26 mouse cellular contexts compared by ENCODE assay signal in the genomic region with DNA sequence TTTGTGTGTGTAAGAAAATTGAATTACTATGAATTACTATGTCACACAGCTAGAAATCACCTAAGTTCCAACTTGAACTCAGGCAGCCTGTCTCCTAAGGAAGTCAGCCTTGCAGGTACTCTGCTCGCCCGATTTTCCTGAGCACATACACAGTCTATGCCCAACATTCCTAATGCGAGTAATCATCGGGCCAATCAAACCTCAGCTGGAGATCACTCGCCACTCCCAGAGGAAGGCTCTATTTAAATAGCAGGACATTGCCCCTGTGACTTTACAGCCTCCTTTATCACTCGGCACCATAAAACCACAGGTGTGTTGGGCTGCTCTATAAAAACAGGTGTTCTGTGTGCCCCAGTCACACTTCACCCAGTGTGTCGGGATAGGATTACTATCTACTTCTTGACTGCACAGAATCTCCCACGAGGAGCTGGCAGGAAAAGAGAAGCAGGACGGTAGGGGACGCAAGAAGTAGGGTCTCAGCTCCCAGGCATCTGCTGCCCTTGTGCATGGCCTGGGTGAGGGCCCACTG. TPM values are rescaled to one million over a fixed set of nuclear protein-coding genes. Genes with fewer than 3 reads are reported as not detected.
A peak's percentile ranks its signal among the peaks of the same experiment; 100 is the strongest.
DNase-seq lines count a peak whose midpoint lies in the region; ATAC-seq lines count a peak whose summit lies in the region.
"Had no signal": no experiment of that assay in that cellular context is flagged by ENCODE, and none has a peak within 500 bp of the region (broad histone marks: within the 10 kb centered on the region; RNA-seq: fewer than 3 reads in every experiment).

No protein-coding gene starts in this region.

- H3K36me3 ChIP-seq in kidney, embryonic 15.5 days: no peaks in the 10 kb centered on the region
- H3K36me3 ChIP-seq in intestine, embryonic 16.5 days (ENCODE audit: control insufficient read depth, insufficient read depth, low read length): no peaks in the 10 kb centered on the region
- H3K36me3 ChIP-seq in stomach, embryonic 16.5 days (ENCODE audit: control insufficient read depth, insufficient read depth, low read length): no peaks in the 10 kb centered on the region
- no peaks in the 10 kb centered on the region for H3K36me3 ChIP-seq in forebrain, embryonic 15.5 days
- H3K36me3 ChIP-seq: embryonic facial prominence, embryonic 13.5 days; forebrain, embryonic 10.5 days; hindbrain, embryonic 10.5 days; hindbrain, embryonic 15.5 days; limb, embryonic 13.5 days had no signal

- H3K9ac ChIP-seq in kidney, embryonic 15.5 days: no peak overlapping the region
- peak overlapping the region; percentile 60 for H3K9ac ChIP-seq in intestine, embryonic 16.5 days (ENCODE audit: low read depth, low read length)
- no peak overlapping the region; the same call in 1 of the 2 replicates for H3K9ac ChIP-seq in stomach, embryonic 16.5 days (ENCODE audit: low read length)
- no peak overlapping the region for H3K9ac ChIP-seq in forebrain, embryonic 15.5 days (replicated peaks)
- H3K9ac ChIP-seq: embryonic facial prominence, embryonic 13.5 days; hindbrain, embryonic 15.5 days; limb, embryonic 13.5 days had no signal

- H3K4me2 ChIP-seq in kidney, embryonic 15.5 days: no peak overlapping the region
- H3K4me2 ChIP-seq in intestine, embryonic 16.5 days (ENCODE audit: low read depth, low read length): peak overlapping the region; percentile 43
- H3K4me2 ChIP-seq in stomach, embryonic 16.5 days (ENCODE audit: low read depth, low read length): peak overlapping the region; percentile 5; the same call in 1 of the 2 replicates
- no peak overlapping the region for H3K4me2 ChIP-seq in forebrain, embryonic 15.5 days (replicated peaks)
- H3K4me2 ChIP-seq: embryonic facial prominence, embryonic 13.5 days; hindbrain, embryonic 15.5 days; limb, embryonic 13.5 days; liver, embryonic 11.5 days; midbrain, embryonic 11.5 days had no signal

- no peak for DNase-seq in kidney, adult 11 months
- DNase-seq in ES-CJ7 (ENCODE audit: low read depth, low spot score): peak; percentile 67
- no peak for DNase-seq in urinary bladder, postnatal 4 days (ENCODE audit: low spot score in 2 of 2)
- DNase-seq: adrenal gland, postnatal 14 days; cerebellum, adult 11-12 months; cerebellum, postnatal 10 days; heart, postnatal 14 days; kidney, postnatal 25 days; lung, postnatal 36 days; right cerebral cortex, postnatal 25 days; spleen, adult 18-20 months; thymus, postnatal 14 days had no signal

- 27% methylated on average over 10 of the region's 10 CpGs for WGBS in kidney, embryonic 15.5 days
- WGBS in intestine, embryonic 16.5 days: 47% methylated on average over 10 of the region's 10 CpGs
- 56% methylated on average over 10 of the region's 10 CpGs for WGBS in stomach, embryonic 16.5 days
- 75% methylated on average over 10 of the region's 10 CpGs for WGBS in forebrain, embryonic 15.5 days

- no peak overlapping the region for H3K4me3 ChIP-seq in kidney, embryonic 15.5 days (replicated peaks)
- peak overlapping the region; percentile 32 for H3K4me3 ChIP-seq in intestine, embryonic 16.5 days (ENCODE audit: low read length)
- H3K4me3 ChIP-seq in stomach, embryonic 16.5 days (replicated peaks; ENCODE audit: low read length): no peak overlapping the region
- no peak overlapping the region for H3K4me3 ChIP-seq in forebrain, embryonic 15.5 days
- H3K4me3 ChIP-seq: embryonic facial prominence, embryonic 13.5 days; forebrain, embryonic 10.5 days; hindbrain, embryonic 10.5 days; hindbrain, embryonic 15.5 days; limb, embryonic 13.5 days had no signal

- peak overlapping the region; percentile 14; the same call in 1 of the 2 replicates for H3K27ac ChIP-seq in kidney, embryonic 15.5 days
- peak overlapping the region; percentile 98 for H3K27ac ChIP-seq in intestine, embryonic 16.5 days (ENCODE audit: low read length)
- peak overlapping the region; percentile 91 for H3K27ac ChIP-seq in stomach, embryonic 16.5 days (ENCODE audit: low read length)
- no peak overlapping the region for H3K27ac ChIP-seq in forebrain, embryonic 15.5 days (replicated peaks)
- H3K27ac ChIP-seq: embryonic facial prominence, embryonic 13.5 days; forebrain, embryonic 10.5 days; hindbrain, embryonic 10.5 days; hindbrain, embryonic 15.5 days; limb, embryonic 13.5 days had no signal

- H3K27me3 ChIP-seq in kidney, embryonic 15.5 days: no peaks in the 10 kb centered on the region
- H3K27me3 ChIP-seq in intestine, embryonic 16.5 days (replicated peaks; ENCODE audit: control insufficient read depth, insufficient read depth, low read length): no peaks in the 10 kb centered on the region
- no peaks in the 10 kb centered on the region for H3K27me3 ChIP-seq in stomach, embryonic 16.5 days (ENCODE audit: control insufficient read depth, insufficient read depth, low read length)
- no peaks in the 10 kb centered on the region for H3K27me3 ChIP-seq in forebrain, embryonic 15.5 days
- H3K27me3 ChIP-seq: embryonic facial prominence, embryonic 13.5 days had no signal

- H3K9me3 ChIP-seq in kidney, embryonic 15.5 days (replicated peaks): no peaks in the 10 kb centered on the region
- no peaks in the 10 kb centered on the region for H3K9me3 ChIP-seq in intestine, embryonic 16.5 days (ENCODE audit: control insufficient read depth, low read length)
- no peaks in the 10 kb centered on the region for H3K9me3 ChIP-seq in stomach, embryonic 16.5 days (replicated peaks; ENCODE audit: control insufficient read depth, low read length)
- no peaks in the 10 kb centered on the region for H3K9me3 ChIP-seq in forebrain, embryonic 15.5 days
- H3K9me3 ChIP-seq: embryonic facial prominence, embryonic 13.5 days; forebrain, embryonic 10.5 days; hindbrain, embryonic 10.5 days; hindbrain, embryonic 15.5 days; limb, embryonic 13.5 days had no signal

- ATAC-seq in kidney, embryonic 15.5 days (replicated peaks; ENCODE audit: low FRiP score): no peak
- peak; percentile 84 for ATAC-seq in intestine, embryonic 16.5 days
- ATAC-seq in stomach, embryonic 16.5 days (ENCODE audit: insufficient read depth, low FRiP score): peak; percentile 8; the same call in 1 of the 2 replicates
- ATAC-seq in forebrain, embryonic 15.5 days (replicated peaks): no peak
- ATAC-seq: forebrain, embryonic 16.5 days; inflammation-experienced regulatory T-cells, adult 6 months; midbrain, embryonic 16.5 days had no signal

- peaks cover 62% of the 10 kb centered on the region for H3K4me1 ChIP-seq in kidney, embryonic 15.5 days
- peaks cover 45% of the 10 kb centered on the region for H3K4me1 ChIP-seq in intestine, embryonic 16.5 days (ENCODE audit: control insufficient read depth, insufficient read depth, low read length)
- peaks cover 65% of the 10 kb centered on the region for H3K4me1 ChIP-seq in stomach, embryonic 16.5 days (ENCODE audit: control insufficient read depth, insufficient read depth, low read length)
- peaks cover 20% of the 10 kb centered on the region for H3K4me1 ChIP-seq in forebrain, embryonic 15.5 days

RNA-seq across cellular contexts. Expression of gene Hes1, which starts 8.8 kb away (rescaled TPM):
- polyA plus RNA-seq in kidney, embryonic 15.5 days (2015; fragmentation: Nextera tagmentation; extraction: Ambion mirVana): 57.4 and 63.3 TPM in 2 replicates
- polyA plus RNA-seq in intestine, embryonic 16.5 days (2015; fragmentation: Nextera tagmentation; extraction: Ambion mirVana): 25.9 and 36.1 TPM in 2 replicates
- polyA plus RNA-seq in stomach, embryonic 16.5 days (2015; fragmentation: Nextera tagmentation; extraction: Ambion mirVana): 34.4 and 38.5 TPM in 2 replicates
- polyA plus RNA-seq in forebrain, embryonic 15.5 days (2015; fragmentation: Nextera tagmentation; extraction: Ambion mirVana): 16.4 and 18.8 TPM in 2 replicates

Comparison
In these comparisons a context has a peak if more than half of its experiments do, and no peak if none do; other contexts are left out.
1. ATAC-seq: peak in intestine, embryonic 16.5 days (single experiment) and stomach, embryonic 16.5 days (single experiment); none in kidney, embryonic 15.5 days (single experiment) and forebrain, embryonic 15.5 days (single experiment).
2. H3K4me2 ChIP-seq: peak in intestine, embryonic 16.5 days (single experiment) and stomach, embryonic 16.5 days (single experiment); none in kidney, embryonic 15.5 days (single experiment) and forebrain, embryonic 15.5 days (single experiment).